Mouse (Mus musculus) kidney, adult 2 months (tissue): ENCODE measurements around the gene Jazf1.

Source experiments
- CTCF ChIP-seq: fragments of 200-500 bp; conservative IDR thresholded peaks from 2 replicates; pipeline ENCODE4 v1.5.1; 2011; ENCODE audit warnings: low read depth, mild to moderate bottlenecking, control low read depth, low read length, moderate library complexity, mixed read lengths; ENCODE audit not compliant: insufficient read depth, insufficient read length
- POLR2A ChIP-seq: fragments of 200-500 bp; IDR thresholded peaks from one replicate; pipeline ENCODE4 v1.6.1; 2011; ENCODE audit warnings: low read depth, low read length, control low read depth

DNA sequence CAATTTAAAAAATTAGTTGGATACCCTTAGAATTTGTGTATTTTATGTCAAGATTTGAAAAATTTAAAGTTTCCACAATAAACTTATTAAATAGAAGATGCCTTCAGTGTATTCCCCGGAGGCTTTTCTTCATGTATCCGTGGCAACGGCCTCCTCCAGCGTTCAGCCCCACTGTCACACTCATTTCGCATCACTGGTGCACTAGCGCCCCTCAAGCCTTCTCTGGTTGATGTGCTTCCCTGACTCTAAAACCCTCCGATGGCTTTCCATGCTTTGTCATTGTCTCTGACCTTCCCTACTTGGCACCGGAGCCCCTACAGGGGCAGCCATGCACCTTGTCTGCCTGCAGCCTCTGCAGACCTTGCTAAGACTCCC is 115.9 kb downstream of the Jazf1 start:
- no peak for TF ChIP-seq POLR2A
- no peak for TF ChIP-seq CTCF
